Mouse (Mus musculus): ENCODE results near the gene Nfatc2. TPM values are rescaled to one million over a fixed set of nuclear protein-coding genes. Genes with fewer than 3 reads are reported as not detected.

The Nfatc2 gene
- total and polyA plus RNA-seq, 3 experiments = not detected

GRCm38 (mm10) chr2:168440918-168441328, 160.5 kb downstream of the Nfatc2 start:
- Histone ChIP-seq H3K36me3 (ENCODE audit: control insufficient read depth in 1 of 2, insufficient read depth in 2 of 2, low read length in 2 of 2) (no peaks in the 10 kb centered on the region), H3K27ac (ENCODE audit: control insufficient read depth, low read depth, low read length) (no peak overlapping the region), H3K79me2 (ENCODE audit: control insufficient read depth, insufficient read depth, low read length, poor library complexity) (no peaks in the 10 kb centered on the region), H3K27me3 (ENCODE audit: control insufficient read depth in 1 of 2, insufficient read depth in 2 of 2, low read length in 2 of 2) (no peaks in the 10 kb centered on the region), H3K9ac (ENCODE audit: control insufficient read depth, low read depth, low read length, poor library complexity, severe bottlenecking) (no peak overlapping the region), H3K4me3 (ENCODE audit: control insufficient read depth in 1 of 2, insufficient read depth in 1 of 2, low read depth in 2 of 2, low read length in 2 of 2) (no peak overlapping the region), H3K9me3 (replicated peaks; ENCODE audit: insufficient read depth, low read length) (no peaks in the 10 kb centered on the region), H3K4me1 (ENCODE audit: control insufficient read depth in 1 of 2, insufficient read depth in 2 of 2, low read length in 2 of 2) (no peaks in the 10 kb centered on the region)
- TF ChIP-seq KAT2A (conservative IDR thresholded peaks at IDR 0.05; ENCODE audit: low read depth, low read length) = no peak
- no peak for TF ChIP-seq GABPA (IDR thresholded peaks at IDR 0.05; ENCODE audit: low read depth, low read length)
- TF ChIP-seq POLR2AphosphoS2 (IDR thresholded peaks at IDR 0.05; ENCODE audit: low read length) = no peak
- no peak for TF ChIP-seq USF2 (IDR thresholded peaks at IDR 0.05; ENCODE audit: borderline replicate concordance in 1 of 2, insufficient read depth in 1 of 2, low read depth in 1 of 2, low read length in 2 of 2)
- TF ChIP-seq CHD2 (IDR thresholded peaks at IDR 0.05; ENCODE audit: low read length) = no peak
- no peak for TF ChIP-seq TAL1 (IDR thresholded peaks at IDR 0.05; ENCODE audit: low read length)
- TF ChIP-seq TCF12 (IDR thresholded peaks at IDR 0.05; ENCODE audit: low read depth, low read length) = no peak
- no peak for DNase-seq (ENCODE audit: low read depth, low spot score)

- Histone ChIP-seq H3K36me3 (ENCODE audit: control insufficient read depth in 1 of 2, insufficient read depth in 2 of 2, low read length in 2 of 2) (no peaks in the 10 kb centered on the region), H3K79me2 (ENCODE audit: control insufficient read depth, insufficient read depth, low read length, poor library complexity) (no peaks in the 10 kb centered on the region), H3K27me3 (ENCODE audit: control insufficient read depth in 1 of 2, insufficient read depth in 2 of 2, low read length in 2 of 2) (no peaks in the 10 kb centered on the region), H3K9me3 (replicated peaks; ENCODE audit: insufficient read depth, low read length) (no peaks in the 10 kb centered on the region), H3K4me3 (ENCODE audit: control insufficient read depth in 1 of 2, insufficient read depth in 1 of 2, low read depth in 2 of 2, low read length in 2 of 2) (no peak overlapping the region), H3K9ac (ENCODE audit: control insufficient read depth, low read depth, low read length, poor library complexity, severe bottlenecking) (no peak overlapping the region), H3K4me1 (ENCODE audit: control insufficient read depth in 1 of 2, insufficient read depth in 2 of 2, low read length in 2 of 2) (no peaks in the 10 kb centered on the region), H3K27ac (ENCODE audit: control insufficient read depth, low read depth, low read length) (no peak overlapping the region)
- no peak for TF ChIP-seq RAD21 (IDR thresholded peaks at IDR 0.05; ENCODE audit: low read depth, low read length)
- TF ChIP-seq SMC3 (IDR thresholded peaks at IDR 0.05; ENCODE audit: low read depth, low read length) = no peak
- no peak for TF ChIP-seq BHLHE40 (IDR thresholded peaks at IDR 0.05; ENCODE audit: borderline replicate concordance, low read depth, low read length)
- TF ChIP-seq MEF2A (IDR thresholded peaks at IDR 0.05; ENCODE audit: extremely low read depth, insufficient replicate concordance, low read depth, low read length, poor library complexity, severe bottlenecking) = no peak
- TF ChIP-seq TAL1 (IDR thresholded peaks at IDR 0.05; ENCODE audit: low read length) = no peak
- TF ChIP-seq KAT2A (conservative IDR thresholded peaks at IDR 0.05; ENCODE audit: low read depth, low read length) = no peak
- TF ChIP-seq USF2 (IDR thresholded peaks at IDR 0.05; ENCODE audit: borderline replicate concordance in 1 of 2, insufficient read depth in 1 of 2, low read depth in 1 of 2, low read length in 2 of 2) = no peak
- TF ChIP-seq USF1 (IDR thresholded peaks at IDR 0.05; ENCODE audit: low read depth, low read length) = no peak
- no peak for TF ChIP-seq EP300 (IDR thresholded peaks at IDR 0.05; ENCODE audit: low read depth in 1 of 2, low read length in 2 of 2)
- DNase-seq (ENCODE audit: low read depth, low spot score) = no peak
These were observed 162.4 kb downstream of the Nfatc2 start for GRCm38 (mm10) chr2:168438981-168439452.

DNA sequence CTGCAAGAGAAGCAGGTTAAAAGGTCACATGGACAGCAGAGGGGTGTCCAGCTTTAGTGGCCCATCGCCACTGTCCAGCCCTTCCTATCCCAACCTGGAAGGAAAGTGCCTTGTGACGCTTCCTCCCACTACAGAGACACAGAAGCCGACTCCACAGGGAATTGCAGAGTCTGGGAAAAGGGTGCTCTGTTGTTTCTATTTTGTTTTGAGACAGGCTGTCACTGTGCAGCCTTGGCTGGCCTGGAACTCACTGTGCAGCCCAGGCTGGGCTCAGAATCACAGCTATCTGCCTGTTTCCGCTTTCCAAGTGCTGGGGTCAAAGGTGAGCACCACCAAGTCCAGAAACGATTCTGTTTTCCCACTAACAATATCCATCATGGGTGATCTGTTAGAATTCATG, 167.3 kb downstream of the Nfatc2 start:
- no peaks in the 10 kb centered on the region for H3K79me2 ChIP-seq (ENCODE audit: control insufficient read depth, insufficient read depth, low read length, poor library complexity)
- no peak overlapping the region for H3K27ac ChIP-seq (ENCODE audit: control insufficient read depth, low read depth, low read length)
- DNase-seq (ENCODE audit: low read depth, low spot score) = no peak
- H3K27me3 ChIP-seq (ENCODE audit: control insufficient read depth in 1 of 2, insufficient read depth in 2 of 2, low read length in 2 of 2) = no peaks in the 10 kb centered on the region
- no peak overlapping the region for H3K4me3 ChIP-seq (ENCODE audit: control insufficient read depth in 1 of 2, insufficient read depth in 1 of 2, low read depth in 2 of 2, low read length in 2 of 2)
- H3K4me1 ChIP-seq (ENCODE audit: control insufficient read depth in 1 of 2, insufficient read depth in 2 of 2, low read length in 2 of 2) = no peaks in the 10 kb centered on the region
- no peaks in the 10 kb centered on the region for H3K36me3 ChIP-seq (ENCODE audit: control insufficient read depth in 1 of 2, insufficient read depth in 2 of 2, low read length in 2 of 2)
- no peak overlapping the region for H3K9ac ChIP-seq (ENCODE audit: control insufficient read depth, low read depth, low read length, poor library complexity, severe bottlenecking)
- H3K9me3 ChIP-seq (replicated peaks; ENCODE audit: insufficient read depth, low read length) = no peaks in the 10 kb centered on the region
- TF ChIP-seq ZC3H11A (IDR thresholded peaks at IDR 0.05; ENCODE audit: low read depth, low read length) = no peak
- no peak for TF ChIP-seq CTCF (IDR thresholded peaks at IDR 0.05 in 2 of 3, conservative IDR thresholded peaks at IDR 0.05 in 1 of 3; ENCODE audit: control insufficient read depth in 1 of 3, insufficient read depth in 1 of 3, low read depth in 2 of 3, low read length in 3 of 3, poor library complexity in 1 of 3, severe bottlenecking in 1 of 3)
- TF ChIP-seq HCFC1 (IDR thresholded peaks at IDR 0.05; ENCODE audit: low read depth, low read length) = no peak
- TF ChIP-seq E2F4 (IDR thresholded peaks at IDR 0.05; ENCODE audit: borderline replicate concordance, low read depth, low read length) = no peak
- no peak for TF ChIP-seq SIN3A (IDR thresholded peaks at IDR 0.05; ENCODE audit: low read length)
- TF ChIP-seq KAT2A (conservative IDR thresholded peaks at IDR 0.05; ENCODE audit: low read depth, low read length) = no peak
- TF ChIP-seq MYC (IDR thresholded peaks at IDR 0.05; ENCODE audit: low read depth, low read length) = no peak
- TF ChIP-seq GATA1 (IDR thresholded peaks at IDR 0.05; ENCODE audit: low read depth, low read length) = no peak
- TF ChIP-seq ETS1 (IDR thresholded peaks at IDR 0.05; ENCODE audit: low read depth, low read length) = no peak
- no peak for TF ChIP-seq JUND (IDR thresholded peaks at IDR 0.05; ENCODE audit: low read depth, low read length)
- TF ChIP-seq POLR2A (IDR thresholded peaks at IDR 0.05; ENCODE audit: control insufficient read depth in 1 of 2, insufficient read depth in 1 of 2, low read depth in 1 of 2, low read length in 2 of 2, poor library complexity in 1 of 2) = no peak
- no peak for TF ChIP-seq NELFE (IDR thresholded peaks at IDR 0.05; ENCODE audit: low read depth, low read length)
- no peak for TF ChIP-seq TBP (IDR thresholded peaks at IDR 0.05; ENCODE audit: low read depth, low read length)
- TF ChIP-seq TAL1 (IDR thresholded peaks at IDR 0.05; ENCODE audit: low read length) = no peak
- TF ChIP-seq CHD1 (IDR thresholded peaks at IDR 0.05; ENCODE audit: low read depth, low read length) = no peak
- no peak for TF ChIP-seq BHLHE40 (IDR thresholded peaks at IDR 0.05; ENCODE audit: borderline replicate concordance, low read depth, low read length)
- TF ChIP-seq GABPA (IDR thresholded peaks at IDR 0.05; ENCODE audit: low read depth, low read length) = no peak
- TF ChIP-seq RAD21 (IDR thresholded peaks at IDR 0.05; ENCODE audit: low read depth, low read length) = no peak

Data from MEL (cell line).